Mouse (Mus musculus): ENCODE measurements at regions not wholly inside any gene's neighbourhood (a gene's known extent, or its start where the extent isn't known, plus 50 kb on each side); places are given as distances from the start of the nearest gene placed in this dataset.

- TF ChIP-seq ZC3H11A (IDR thresholded peaks at IDR 0.05; ENCODE audit: low read depth, low read length), result no peak
- TF ChIP-seq EP300 (IDR thresholded peaks at IDR 0.05; ENCODE audit: low read length), result no peak
- no peak for TF ChIP-seq JUND (conservative IDR thresholded peaks at IDR 0.05; ENCODE audit: low read depth, low read length)
- no peak for TF ChIP-seq POLR2A (IDR thresholded peaks at IDR 0.05; ENCODE audit: low read depth, low read length)
- TF ChIP-seq ETS1 (conservative IDR thresholded peaks at IDR 0.05; ENCODE audit: low read depth, low read length), result no peak
- TF ChIP-seq TCF12 (IDR thresholded peaks at IDR 0.05; ENCODE audit: low read depth, low read length), result no peak
- TF ChIP-seq E2F4 (IDR thresholded peaks at IDR 0.05; ENCODE audit: insufficient replicate concordance, low read depth, low read length), result no peak
These were observed 153.9 kb upstream of the Rspo3 start for GRCm38 (mm10) chr10:29689529-29689928.
